Mouse (Mus musculus) intestine, embryonic 16.5 days (tissue): ENCODE data around the gene Pla2g2d. TPM values are rescaled to one million over a fixed set of nuclear protein-coding genes. Genes with fewer than 3 reads are reported as not detected.
"Not testable (repeated sequence)": the region's sequence is repeated elsewhere in the genome, so short reads cannot be mapped to it uniquely, and the experiment has no call there.

ENCODE experiments used
- ATAC-seq: fragments of 200-750 bp; cut with Nextera tagmentation; 2 replicates; pipeline ENCODE4 v1.8.0; 2017; ENCODE audit warnings: moderate TSS enrichment, moderate library complexity
- H3K27ac ChIP-seq: fragments of 300-500 bp; sonication (generic); 2 replicates; pipeline ENCODE4 v1.5.1; 2014; ENCODE audit warnings: mild to moderate bottlenecking, low read length
- H3K27me3 ChIP-seq: fragments of 300-500 bp; sonication (generic); replicated peaks from 2 replicates; pipeline ENCODE4 v1.6.1; 2014; ENCODE audit warnings: low read length, control low read depth, mixed read lengths; ENCODE audit not compliant: control insufficient read depth, insufficient read depth
- H3K36me3 ChIP-seq: fragments of 300-500 bp; sonication (generic); 2 replicates; pipeline ENCODE4 v1.6.1; 2014; ENCODE audit warnings: low read length, control low read depth; ENCODE audit not compliant: control insufficient read depth, insufficient read depth
- H3K4me1 ChIP-seq: fragments of 300-500 bp; sonication (generic); 2 replicates; pipeline ENCODE4 v1.6.1; 2014; ENCODE audit warnings: low read length, control low read depth, mixed read lengths; ENCODE audit not compliant: control insufficient read depth, insufficient read depth
- H3K4me2 ChIP-seq: fragments of 300-500 bp; sonication (generic); 2 replicates; pipeline ENCODE4 v1.6.1; 2014; ENCODE audit warnings: low read depth, low read length, control low read depth
- H3K4me3 ChIP-seq: fragments of 300-500 bp; sonication (generic); 2 replicates; pipeline ENCODE4 v1.5.1; 2014; ENCODE audit warnings: mild to moderate bottlenecking, low read length
- H3K9ac ChIP-seq: fragments of 300-500 bp; sonication (generic); 2 replicates; pipeline ENCODE4 v1.6.1; 2014; ENCODE audit warnings: low read depth, low read length
- H3K9me3 ChIP-seq: fragments of 300-500 bp; sonication (generic); 2 replicates; pipeline ENCODE4 v1.6.1; 2016; ENCODE audit warnings: low read length, control low read depth; ENCODE audit not compliant: control insufficient read depth
- WGBS: fragments of 180-500 bp; shearing (Covaris S2); extraction: QIAGEN DNeasy Blood & Tissue Kit; methylation state at CpG from one replicate; pipeline ENCODE4 v1.1.7; 2014; 5-methylcytosine and 5-hydroxymethylcytosine counted together
- polyA plus RNA-seq: library from polyadenylated mRNA; unstranded; fragments of >200 nt; fragmentation: Nextera tagmentation; extraction: Ambion mirVana; gene quantifications from 2 replicates; pipeline ENCODE4 v1.2.1, GENCODE M21; 2015

Gene Pla2g2d
- polyA plus RNA-seq, 1 experiment from 2014 or later = 0.75 TPM

- WGBS = 55% methylated on average over 7 of the region's 7 CpGs
- no peak for ATAC-seq
- no peak overlapping the region for H3K4me3 ChIP-seq
- no peaks in the 10 kb centered on the region for H3K36me3 ChIP-seq
- H3K27me3 ChIP-seq = no peaks in the 10 kb centered on the region
- no peak overlapping the region for H3K4me2 ChIP-seq
- 0 out of 2 replicates have a peak, but pooled peaks cover 3% of the 10 kb centered on the region for H3K4me1 ChIP-seq
- no peak overlapping the region for H3K9ac ChIP-seq
- H3K27ac ChIP-seq = no peak overlapping the region
- H3K9me3 ChIP-seq = no peaks in the 10 kb centered on the region
Measured at GRCm38 (mm10) chr4:138806920-138807541, 31.5 kb downstream of the Pla2g2d start.

- Histone ChIP-seq H3K4me1 (no peaks in the 10 kb centered on the region), H3K27ac (no peak overlapping the region), H3K27me3 (no peaks in the 10 kb centered on the region; the same call in 1 of the 2 replicates), H3K9ac (no peak overlapping the region), H3K4me3 (no peak overlapping the region), H3K9me3 (no peaks in the 10 kb centered on the region), H3K36me3 (no peaks in the 10 kb centered on the region), H3K4me2 (no peak overlapping the region)
- no peak for ATAC-seq
- 73% methylated on average over 9 of the region's 9 CpGs for WGBS
Measured at GRCm38 (mm10) chr4:138816166-138816565, 40.6 kb downstream of the Pla2g2d start.

- H3K4me3 ChIP-seq = no peak overlapping the region
- no peaks in the 10 kb centered on the region for H3K36me3 ChIP-seq
- H3K27me3 ChIP-seq = no peaks in the 10 kb centered on the region; the same call in 1 of the 2 replicates
- no peaks in the 10 kb centered on the region for H3K9me3 ChIP-seq
- no peak overlapping the region for H3K9ac ChIP-seq
- H3K4me2 ChIP-seq = no peak overlapping the region
- ATAC-seq = no peak
- H3K4me1 ChIP-seq = no peaks in the 10 kb centered on the region
- H3K27ac ChIP-seq = no peak overlapping the region
- WGBS = 67% methylated on average over 6 of the region's 6 CpGs
Measured at GRCm38 (mm10) chr4:138817736-138818135, 42.2 kb downstream of the Pla2g2d start.

- WGBS = 46% methylated on average over 8 of the region's 8 CpGs
- Histone ChIP-seq H3K4me1 (no peaks in the 10 kb centered on the region), H3K4me2 (no peak overlapping the region), H3K9ac (no peak overlapping the region), H3K9me3 (0 out of 2 replicates have a peak, but pooled peaks cover 5% of the 10 kb centered on the region), H3K27me3 (no peaks in the 10 kb centered on the region), H3K4me3 (no peak overlapping the region), H3K27ac (no peak overlapping the region), H3K36me3 (no peaks in the 10 kb centered on the region)
- no peak for ATAC-seq
Measured at GRCm38 (mm10) chr4:138819101-138819500, 43.6 kb downstream of the Pla2g2d start.

GRCm38 (mm10) chr4:138821036-138821435 lies 45.5 kb downstream of the Pla2g2d start:
- Histone ChIP-seq H3K9ac (no peak overlapping the region), H3K4me3 (no peak overlapping the region), H3K27me3 (no peaks in the 10 kb centered on the region), H3K9me3 (0 out of 2 replicates have a peak, but pooled peaks cover 5% of the 10 kb centered on the region), H3K36me3 (no peaks in the 10 kb centered on the region), H3K27ac (no peak overlapping the region), H3K4me2 (no peak overlapping the region), H3K4me1 (peaks cover 5% of the 10 kb centered on the region)
- ATAC-seq = no peak
- 81% methylated on average over 2 of the region's 2 CpGs for WGBS

DNA sequence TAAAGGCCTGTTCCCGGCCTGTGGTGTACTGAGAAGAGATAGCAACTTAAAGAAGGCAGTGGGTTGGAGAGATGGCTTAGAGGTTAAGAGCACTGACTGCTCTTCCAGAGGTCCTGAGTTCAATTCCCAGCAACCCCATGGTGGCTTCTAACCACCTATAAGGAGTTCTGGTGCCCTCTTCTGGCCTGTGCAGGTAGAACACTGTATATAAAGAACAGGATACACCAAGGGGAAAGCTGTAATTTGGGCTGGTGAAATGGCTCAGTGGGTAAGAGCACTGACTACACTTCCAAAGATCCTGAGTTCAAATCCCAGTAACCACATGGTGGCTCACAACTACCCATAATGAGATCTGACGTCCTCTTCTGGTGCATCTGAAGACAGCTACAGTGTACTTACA lies 48.6 kb downstream of the Pla2g2d start:
- not testable (repeated sequence) for H3K36me3 ChIP-seq, H3K4me3 ChIP-seq, H3K9me3 ChIP-seq, H3K9ac ChIP-seq, H3K4me2 ChIP-seq, H3K27me3 ChIP-seq, ATAC-seq, H3K27ac ChIP-seq
- H3K4me1 ChIP-seq = peaks cover 11% of the 10 kb centered on the region
- WGBS = 82% methylated on average over 2 of the region's 2 CpGs

DNA sequence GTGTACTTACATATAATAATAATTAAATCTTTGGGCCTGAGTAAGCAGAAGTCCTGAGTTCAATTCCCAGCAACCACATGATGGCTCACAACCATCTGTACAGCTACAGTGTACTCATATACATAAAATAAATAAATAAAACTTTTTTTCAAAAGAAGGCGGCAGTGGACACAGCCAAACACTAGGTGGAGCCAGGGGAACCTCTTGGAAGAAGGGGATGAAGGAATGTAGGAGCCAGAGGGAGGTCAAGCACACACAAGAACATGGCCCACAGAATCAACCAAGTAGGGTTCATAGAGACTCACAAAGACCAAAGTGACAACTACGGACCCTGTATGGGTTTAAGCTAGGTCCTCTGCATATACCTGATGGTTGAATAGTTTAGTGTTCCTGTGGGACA lies 49.1 kb downstream of the Pla2g2d start:
- H3K4me3 ChIP-seq = no peak overlapping the region
- no peaks in the 10 kb centered on the region for H3K36me3 ChIP-seq
- no peak overlapping the region for H3K27ac ChIP-seq
- no peaks in the 10 kb centered on the region for H3K27me3 ChIP-seq
- peaks cover 11% of the 10 kb centered on the region for H3K4me1 ChIP-seq
- H3K9me3 ChIP-seq = 0 out of 2 replicates have a peak, but pooled peaks cover 5% of the 10 kb centered on the region
- no peak overlapping the region for H3K9ac ChIP-seq
- WGBS = 84% methylated on average over 2 of the region's 2 CpGs
- ATAC-seq = no peak
- no peak overlapping the region for H3K4me2 ChIP-seq

DNA sequence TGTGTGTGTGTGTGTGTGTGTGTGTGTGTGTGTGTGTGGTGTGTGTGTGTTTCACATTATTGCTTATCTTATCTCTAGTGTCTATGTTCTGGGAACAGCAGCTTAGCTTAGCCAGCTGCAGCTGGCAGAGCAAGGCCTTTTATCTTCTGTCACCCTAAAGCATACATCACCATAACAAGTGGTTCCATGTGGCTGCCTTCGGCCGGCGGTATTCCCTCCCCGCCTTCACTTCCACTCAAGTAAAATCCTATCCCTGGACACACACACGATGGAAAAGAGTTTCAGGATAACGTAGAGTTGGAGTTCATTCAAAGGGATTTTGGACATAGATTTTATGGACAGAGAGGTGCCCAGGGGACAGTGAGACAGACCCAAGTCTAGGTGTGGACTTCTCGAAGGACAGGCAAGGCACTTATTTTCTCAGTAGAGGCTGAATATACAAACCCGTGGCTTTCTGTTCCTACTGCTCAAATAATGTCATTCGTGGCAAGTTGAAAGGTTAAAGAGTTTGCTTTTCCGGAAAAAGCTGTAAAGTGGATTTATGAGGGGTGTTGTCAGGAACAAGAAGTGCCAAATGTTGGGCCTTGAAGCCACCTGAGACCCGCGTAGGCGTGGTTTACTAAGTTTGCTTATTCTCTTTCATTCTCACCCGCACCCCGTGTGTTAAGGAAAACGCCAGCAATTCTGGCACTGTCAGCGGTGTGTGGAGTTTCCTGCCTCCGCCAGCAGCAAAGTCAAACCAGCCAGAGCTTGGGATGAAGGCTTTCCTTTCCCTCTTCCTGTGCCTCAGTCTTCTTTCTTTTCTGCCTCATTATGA lies 50.4 kb downstream of the Pla2g2d start:
- Histone ChIP-seq H3K36me3 (no peaks in the 10 kb centered on the region), H3K9me3 (0 out of 2 replicates have a peak, but pooled peaks cover 5% of the 10 kb centered on the region), H3K4me1 (peaks cover 11% of the 10 kb centered on the region), H3K27me3 (no peaks in the 10 kb centered on the region), H3K9ac (no peak overlapping the region), H3K4me2 (peak overlapping the region; percentile 36), H3K4me3 (no peak overlapping the region), H3K27ac (peak overlapping the region; percentile 59)
- 14% methylated on average over 18 of the region's 18 CpGs for WGBS
- ATAC-seq = peak; percentile 84

- no peak overlapping the region for H3K4me3 ChIP-seq
- no peak overlapping the region for H3K4me2 ChIP-seq
- no peaks in the 10 kb centered on the region for H3K36me3 ChIP-seq
- H3K9ac ChIP-seq = no peak overlapping the region
- ATAC-seq = no peak
- H3K4me1 ChIP-seq = peaks cover 11% of the 10 kb centered on the region
- no peak overlapping the region for H3K27ac ChIP-seq
- H3K9me3 ChIP-seq = 0 out of 2 replicates have a peak, but pooled peaks cover 5% of the 10 kb centered on the region
- H3K27me3 ChIP-seq = no peaks in the 10 kb centered on the region
- WGBS = 61% methylated on average over 11 of the region's 11 CpGs
Measured at GRCm38 (mm10) chr4:138827147-138827546, 51.6 kb downstream of the Pla2g2d start.
